Comparison of ENCODE assay signal across 9 mouse cellular contexts in genomic region chr15:81697847-81698246, GRCm38 (mm10). TPM values are rescaled to one million over a fixed set of nuclear protein-coding genes. Genes with fewer than 3 reads are reported as not detected.
A peak's percentile ranks its signal among the peaks of the same experiment; 100 is the strongest.
DNase-seq lines count a peak whose midpoint lies in the region; ATAC-seq and TF ChIP-seq lines count a peak whose summit lies in the region.
"Had no signal": no experiment of that assay in that cellular context is flagged by ENCODE, and none has a peak within 500 bp of the region (broad histone marks: within the 10 kb centered on the region; RNA-seq: fewer than 3 reads in every experiment).

No protein-coding gene starts in this region.

- no peak for TF ChIP-seq EP300 in lung, postnatal 0 days (IDR thresholded peaks at IDR 0.05)

- no peaks in the 10 kb centered on the region for H3K9me3 ChIP-seq in liver, embryonic 11.5 days (ENCODE audit: control insufficient read depth, low read length)
- no peaks in the 10 kb centered on the region for H3K9me3 ChIP-seq in lung, postnatal 0 days (ENCODE audit: low read length)
- H3K9me3 ChIP-seq: heart, embryonic 15.5 days had no signal

- DNase-seq in cerebellum, adult 2 months = peak; percentile 33 to 41
- DNase-seq in liver = peak; percentile 40
- no peak for DNase-seq in liver, embryonic 11.5 days (ENCODE audit: low spot score)
- peak; percentile 50 to 66 for DNase-seq in cerebellum, postnatal 14 days
- peak; percentile 31 for DNase-seq in lung, postnatal 0 days (ENCODE audit: low spot score)
- DNase-seq in testis, postnatal 14 days (ENCODE audit: low spot score) = no peak
- no peak for DNase-seq in right cerebral cortex, postnatal 14 days

- no peak overlapping the region for H3K4me3 ChIP-seq in cerebellum, adult 2 months (replicated peaks; ENCODE audit: insufficient read depth, low read depth, low read length)
- H3K4me3 ChIP-seq in liver, embryonic 11.5 days (ENCODE audit: low read depth, low read length) = no peak overlapping the region
- H3K4me3 ChIP-seq in lung, postnatal 0 days (ENCODE audit: low read depth, low read length) = no peak overlapping the region
- H3K4me3 ChIP-seq: heart, embryonic 15.5 days had no signal

- H3K27ac ChIP-seq in cerebellum, adult 2 months (ENCODE audit: insufficient read depth, low read length) = no peak overlapping the region
- H3K27ac ChIP-seq in liver, embryonic 11.5 days (ENCODE audit: low read depth, low read length) = no peak overlapping the region
- H3K27ac ChIP-seq in lung, postnatal 0 days (ENCODE audit: low read length) = no peak overlapping the region
- H3K27ac ChIP-seq: heart, embryonic 15.5 days had no signal

- no peak overlapping the region for H3K4me2 ChIP-seq in liver, embryonic 11.5 days
- H3K4me2 ChIP-seq in lung, postnatal 0 days (replicated peaks; ENCODE audit: low read depth, low read length) = no peak overlapping the region
- H3K4me2 ChIP-seq: heart, embryonic 15.5 days had no signal

- H3K4me1 ChIP-seq in cerebellum, adult 2 months (ENCODE audit: control insufficient read depth, insufficient read depth, low read length) = no peaks in the 10 kb centered on the region
- peaks cover 10% of the 10 kb centered on the region; the same call in 1 of the 2 replicates for H3K4me1 ChIP-seq in liver, embryonic 11.5 days (replicated peaks; ENCODE audit: control insufficient read depth, insufficient read depth, low read length)
- no peaks in the 10 kb centered on the region; the same call in 1 of the 2 replicates for H3K4me1 ChIP-seq in lung, postnatal 0 days (ENCODE audit: insufficient read depth, low read depth, low read length)

- WGBS in cerebellum, adult 2 months = 55% methylated on average over 3 of the region's 3 CpGs
- WGBS in liver, embryonic 11.5 days = 46% methylated on average over 3 of the region's 3 CpGs
- 32% methylated on average over 3 of the region's 3 CpGs for WGBS in lung, postnatal 0 days

- peaks cover 1% of the 10 kb centered on the region; the same call in 1 of the 2 replicates for H3K36me3 ChIP-seq in liver, embryonic 11.5 days (ENCODE audit: control insufficient read depth, insufficient read depth, low read length)
- no peaks in the 10 kb centered on the region for H3K36me3 ChIP-seq in lung, postnatal 0 days (ENCODE audit: insufficient read depth, low read length)
- H3K36me3 ChIP-seq: heart, embryonic 15.5 days had no signal

- peak; percentile 55; the same call in 1 of the 2 replicates for TF ChIP-seq CTCF in cerebellum, adult 2 months (IDR thresholded peaks at IDR 0.05; ENCODE audit: borderline replicate concordance, insufficient read depth, low read depth, low read length)
- TF ChIP-seq CTCF in lung, postnatal 0 days (IDR thresholded peaks at IDR 0.05) = peak; percentile 61

- TF ChIP-seq POLR2A in cerebellum, adult 2 months (IDR thresholded peaks at IDR 0.05; ENCODE audit: borderline replicate concordance, insufficient read depth, low read length) = no peak

- H3K27me3 ChIP-seq in cerebellum, adult 2 months (ENCODE audit: control insufficient read depth, insufficient read depth, low read length) = no peaks in the 10 kb centered on the region
- peaks cover 35% of the 10 kb centered on the region for H3K27me3 ChIP-seq in liver, embryonic 11.5 days (replicated peaks; ENCODE audit: control insufficient read depth, insufficient read depth, low read length)
- peaks cover 10% of the 10 kb centered on the region; the same call in 1 of the 2 replicates for H3K27me3 ChIP-seq in lung, postnatal 0 days (replicated peaks; ENCODE audit: insufficient read depth, low read length)

- H3K9ac ChIP-seq in liver, embryonic 11.5 days (ENCODE audit: low read depth, low read length) = no peak overlapping the region
- H3K9ac ChIP-seq in lung, postnatal 0 days (replicated peaks; ENCODE audit: low read depth) = no peak overlapping the region
- H3K9ac ChIP-seq: heart, embryonic 15.5 days had no signal

- ATAC-seq in cerebellum, adult (ENCODE audit: insufficient number of reproducible peaks, low FRiP score, low TSS enrichment) = no peak
- no peak for ATAC-seq in liver, embryonic 11.5 days (replicated peaks; ENCODE audit: low FRiP score)
- ATAC-seq in lung, postnatal 0 days = no peak

RNA-seq across cellular contexts. Expression of gene Chadl, which starts 0.8 kb away (rescaled TPM):
- 16.6 and 17.4 TPM in 2 replicates for polyA plus RNA-seq in cerebellum, adult 2 months (2012; rRNA removed)
- 0.87 and 1.5 TPM in 2 replicates for polyA plus RNA-seq in liver, embryonic 11.5 days (2014; fragmentation: Nextera tagmentation; extraction: Ambion mirVana)
- polyA plus RNA-seq in lung, postnatal 0 days (2015; fragmentation: Nextera tagmentation; extraction: Ambion mirVana) = 2.6 and 2.7 TPM in 2 replicates

RNA-seq across cellular contexts. Expression of gene L3mbtl2, which starts 34.2 kb away (rescaled TPM):
- polyA plus RNA-seq in cerebellum, adult 2 months (2012; rRNA removed) = 28.0 and 28.9 TPM in 2 replicates
- 39.0 and 43.1 TPM in 2 replicates for polyA plus RNA-seq in liver, embryonic 11.5 days (2014; fragmentation: Nextera tagmentation; extraction: Ambion mirVana)
- 9.4 and 9.6 TPM in 2 replicates for polyA plus RNA-seq in lung, postnatal 0 days (2015; fragmentation: Nextera tagmentation; extraction: Ambion mirVana)

RNA-seq across cellular contexts. Expression of gene Zc3h7b, which starts 47.0 kb away (rescaled TPM):
- polyA plus RNA-seq in cerebellum, adult 2 months (2012; rRNA removed) = 67.0 and 72.1 TPM in 2 replicates
- polyA plus RNA-seq in liver, embryonic 11.5 days (2014; fragmentation: Nextera tagmentation; extraction: Ambion mirVana) = 23.4 and 24.2 TPM in 2 replicates
- polyA plus RNA-seq in lung, postnatal 0 days (2015; fragmentation: Nextera tagmentation; extraction: Ambion mirVana) = 13.8 and 13.9 TPM in 2 replicates

RNA-seq across cellular contexts. Expression of gene Rangap1, which starts 47.5 kb away (rescaled TPM):
- 102 and 113 TPM in 2 replicates for polyA plus RNA-seq in cerebellum, adult 2 months (2012; rRNA removed)
- 134 and 139 TPM in 2 replicates for polyA plus RNA-seq in liver, embryonic 11.5 days (2014; fragmentation: Nextera tagmentation; extraction: Ambion mirVana)
- polyA plus RNA-seq in lung, postnatal 0 days (2015; fragmentation: Nextera tagmentation; extraction: Ambion mirVana) = 17.9 and 24.6 TPM in 2 replicates

Comparison
In these comparisons a context has a peak if more than half of its experiments do, and no peak if none do; other contexts are left out.
1. DNase-seq: peak in cerebellum, adult 2 months (2 of 2), liver (single experiment), cerebellum, postnatal 14 days (2 of 2) and lung, postnatal 0 days (single experiment); none in liver, embryonic 11.5 days (single experiment), testis, postnatal 14 days (single experiment) and right cerebral cortex, postnatal 14 days (single experiment).